Mouse (Mus musculus) embryo, embryonic 11.5 days (tissue): ENCODE data around the gene Xylb.

Experiments used
- DNase-seq: peaks from one replicate; pipeline ENCODE4 v3.0.0-alpha.2; 2012; ENCODE audit warnings: low read depth, low spot score

The Xylb gene

GRCm38 (mm10) chr9:119401801-119402214 lies 44.6 kb downstream of the Xylb start, which contains the start of gene Acvr2b:
Gene Acvr2b (plus strand): TSS chr9:119402118.
- DNase-seq: peak; percentile 96

- peak; percentile 26 for DNase-seq
Observed at GRCm38 (mm10) chr9:119402253-119403235, 45.4 kb downstream of the Xylb start.

GRCm38 (mm10) chr9:119403236-119403641 lies 46.1 kb downstream of the Xylb start:
- DNase-seq: peak; percentile 65

- DNase-seq: no peak
Observed at GRCm38 (mm10) chr9:119404090-119404489, 46.9 kb downstream of the Xylb start.

- DNase-seq: no peak
Observed at GRCm38 (mm10) chr9:119407884-119408283, 50.7 kb downstream of the Xylb start.

GRCm38 (mm10) chr9:119408898-119409664 lies 51.9 kb downstream of the Xylb start:
- DNase-seq: no peak

GRCm38 (mm10) chr9:119409864-119410263 lies 52.7 kb downstream of the Xylb start:
- no peak for DNase-seq

GRCm38 (mm10) chr9:119418025-119418424 lies 60.8 kb downstream of the Xylb start:
- DNase-seq: no peak

- no peak for DNase-seq
Observed at GRCm38 (mm10) chr9:119419852-119420438, 62.8 kb downstream of the Xylb start.

GRCm38 (mm10) chr9:119425217-119425975 lies 68.2 kb downstream of the Xylb start:
- DNase-seq: no peak

- no peak for DNase-seq
Observed at GRCm38 (mm10) chr9:119425976-119426415, 68.8 kb downstream of the Xylb start.

GRCm38 (mm10) chr9:119426483-119426882 lies 69.3 kb downstream of the Xylb start:
- DNase-seq: no peak

- peak; percentile 72 for DNase-seq
Observed at GRCm38 (mm10) chr9:119430311-119430710, 73.1 kb downstream of the Xylb start.

- DNase-seq: no peak
Observed at GRCm38 (mm10) chr9:119435855-119436254, 78.7 kb downstream of the Xylb start.

GRCm38 (mm10) chr9:119438065-119438464 lies 80.9 kb downstream of the Xylb start:
- no peak for DNase-seq

- no peak for DNase-seq
Observed at GRCm38 (mm10) chr9:119438498-119439000, 81.4 kb downstream of the Xylb start.
